Comparison of ENCODE assay signal across 12 mouse cellular contexts in the genomic region with DNA sequence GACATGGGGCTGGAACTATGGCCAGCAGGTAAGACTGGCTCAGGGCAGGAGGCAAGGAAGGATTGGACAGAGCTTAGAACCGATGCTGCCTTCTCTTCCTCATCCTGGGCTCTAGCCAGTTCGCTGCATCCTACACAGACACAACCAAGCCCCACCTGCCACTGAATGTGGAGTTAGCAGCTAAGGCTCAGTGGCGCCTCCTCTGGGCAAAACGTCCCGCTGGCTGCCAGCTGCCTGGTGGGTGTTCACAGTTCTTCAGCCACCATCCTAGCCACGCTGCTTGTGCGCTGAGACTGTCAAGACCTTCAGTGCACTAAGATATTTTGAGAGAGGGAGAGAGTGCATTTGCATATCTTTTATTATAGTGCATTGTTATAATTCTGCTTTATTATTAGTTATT. TPM values are rescaled to one million over a fixed set of nuclear protein-coding genes. Genes with fewer than 3 reads are reported as not detected.
DNase-seq lines count a peak whose midpoint lies in the region; ATAC-seq and TF ChIP-seq lines count a peak whose summit lies in the region.
"Had no signal": no experiment of that assay in that cellular context is flagged by ENCODE, and none has a peak within 500 bp of the region (broad histone marks: within the 10 kb centered on the region; RNA-seq: fewer than 3 reads in every experiment).

No protein-coding gene starts in this region.

- no peak overlapping the region for H3K9ac ChIP-seq in intestine, postnatal 0 days (ENCODE audit: low read depth, low read length)
- H3K9ac ChIP-seq in intestine, embryonic 16.5 days (ENCODE audit: low read depth, low read length) = no peak overlapping the region
- H3K9ac ChIP-seq in MEL (ENCODE audit: control insufficient read depth, low read depth, low read length, poor library complexity, severe bottlenecking) = no peak overlapping the region
- H3K9ac ChIP-seq: kidney, embryonic 15.5 days; midbrain, embryonic 15.5 days had no signal

- no peak overlapping the region for H3K4me3 ChIP-seq in intestine, postnatal 0 days (ENCODE audit: low read depth, low read length)
- H3K4me3 ChIP-seq in intestine, embryonic 16.5 days (ENCODE audit: low read length) = no peak overlapping the region
- H3K4me3 ChIP-seq in E14TG2a.4 (replicated peaks; ENCODE audit: low read length) (no peak overlapping the region), MEL (ENCODE audit: control insufficient read depth in 1 of 2, insufficient read depth in 1 of 2, low read depth in 2 of 2, low read length in 2 of 2) (no peak overlapping the region)
- H3K4me3 ChIP-seq: kidney, embryonic 15.5 days; midbrain, embryonic 15.5 days had no signal

- no peaks in the 10 kb centered on the region for H3K4me1 ChIP-seq in intestine, postnatal 0 days (replicated peaks; ENCODE audit: control insufficient read depth, insufficient read depth, low read length)
- H3K4me1 ChIP-seq in intestine, embryonic 16.5 days (ENCODE audit: control insufficient read depth, insufficient read depth, low read length) = no peaks in the 10 kb centered on the region
- H3K4me1 ChIP-seq in E14TG2a.4 (replicated peaks; ENCODE audit: low read depth, low read length) (peaks cover 55% of the 10 kb centered on the region), MEL (ENCODE audit: control insufficient read depth in 1 of 2, insufficient read depth in 2 of 2, low read length in 2 of 2) (no peaks in the 10 kb centered on the region)
- H3K4me1 ChIP-seq: kidney, embryonic 15.5 days; midbrain, embryonic 15.5 days had no signal

- H3K27me3 ChIP-seq in intestine, postnatal 0 days (replicated peaks; ENCODE audit: control insufficient read depth, insufficient read depth, low read length) = no peaks in the 10 kb centered on the region; the same call in 1 of the 2 replicates
- H3K27me3 ChIP-seq in intestine, embryonic 16.5 days (replicated peaks; ENCODE audit: control insufficient read depth, insufficient read depth, low read length) = no peaks in the 10 kb centered on the region
- H3K27me3 ChIP-seq in E14TG2a.4 (ENCODE audit: insufficient read depth, low read length) = no peaks in the 10 kb centered on the region; the same call in 1 of the 2 replicates
- H3K27me3 ChIP-seq in MEL (ENCODE audit: control insufficient read depth in 1 of 2, insufficient read depth in 2 of 2, low read length in 2 of 2) = peaks cover 0 to 2% of the 10 kb centered on the region in 2 experiments; a peak in 1 of 4 replicates
- H3K27me3 ChIP-seq: kidney, embryonic 15.5 days; midbrain, embryonic 15.5 days had no signal

- TF ChIP-seq POLR2A in MEL (IDR thresholded peaks at IDR 0.05; ENCODE audit: control insufficient read depth in 1 of 2, insufficient read depth in 1 of 2, low read depth in 1 of 2, low read length in 2 of 2, poor library complexity in 1 of 2) = no peak

- H3K9me3 ChIP-seq in intestine, postnatal 0 days (ENCODE audit: control insufficient read depth) = no peaks in the 10 kb centered on the region
- no peaks in the 10 kb centered on the region for H3K9me3 ChIP-seq in intestine, embryonic 16.5 days (ENCODE audit: control insufficient read depth, low read length)
- H3K9me3 ChIP-seq in E14TG2a.4 (ENCODE audit: low read length) = no peaks in the 10 kb centered on the region
- H3K9me3 ChIP-seq in MEL (replicated peaks; ENCODE audit: insufficient read depth, low read length) = no peaks in the 10 kb centered on the region
- H3K9me3 ChIP-seq: kidney, embryonic 15.5 days; midbrain, embryonic 15.5 days had no signal

- TF ChIP-seq EP300 in MEL (IDR thresholded peaks at IDR 0.05; ENCODE audit: low read depth in 1 of 2, low read length in 2 of 2) = no peak

- no peaks in the 10 kb centered on the region for H3K36me3 ChIP-seq in intestine, postnatal 0 days (ENCODE audit: control insufficient read depth, insufficient read depth)
- no peaks in the 10 kb centered on the region for H3K36me3 ChIP-seq in intestine, embryonic 16.5 days (ENCODE audit: control insufficient read depth, insufficient read depth, low read length)
- H3K36me3 ChIP-seq in E14TG2a.4 (ENCODE audit: insufficient read depth, low read length) (no peaks in the 10 kb centered on the region), MEL (ENCODE audit: control insufficient read depth in 1 of 2, insufficient read depth in 2 of 2, low read length in 2 of 2) (no peaks in the 10 kb centered on the region)
- H3K36me3 ChIP-seq: kidney, embryonic 15.5 days; midbrain, embryonic 15.5 days had no signal

- peak; percentile 41 for TF ChIP-seq CTCF in intestine, postnatal 0 days (IDR thresholded peaks at IDR 0.05; ENCODE audit: low read depth)
- TF ChIP-seq CTCF in E14TG2a.4 (conservative IDR thresholded peaks at IDR 0.05; ENCODE audit: low read length) (peak; percentile 76), MEL (IDR thresholded peaks at IDR 0.05 in 2 of 3, conservative IDR thresholded peaks at IDR 0.05 in 1 of 3; ENCODE audit: control insufficient read depth in 1 of 3, insufficient read depth in 1 of 3, low read depth in 2 of 3, low read length in 3 of 3, poor library complexity in 1 of 3, severe bottlenecking in 1 of 3) (peak; percentile 25 to 45 (median 33); a peak in 5 of 6 replicates)

- ATAC-seq in intestine, postnatal 0 days = no peak
- no peak for ATAC-seq in intestine, embryonic 16.5 days
- no peak for ATAC-seq in granulocyte monocyte progenitor cell, adult 5-6 weeks (replicated peaks; ENCODE audit: poor library complexity, severe bottlenecking)
- ATAC-seq: midbrain, embryonic 15.5 days had no signal

- H3K27ac ChIP-seq in intestine, postnatal 0 days (ENCODE audit: low read depth, low read length) = no peak overlapping the region
- H3K27ac ChIP-seq in intestine, embryonic 16.5 days (ENCODE audit: low read length) = no peak overlapping the region
- no peak overlapping the region for H3K27ac ChIP-seq in MEL (ENCODE audit: control insufficient read depth, low read depth, low read length)
- H3K27ac ChIP-seq: kidney, embryonic 15.5 days; midbrain, embryonic 15.5 days had no signal

- no peak overlapping the region for H3K4me2 ChIP-seq in intestine, postnatal 0 days (replicated peaks; ENCODE audit: low read depth)
- no peak overlapping the region for H3K4me2 ChIP-seq in intestine, embryonic 16.5 days (ENCODE audit: low read depth, low read length)
- H3K4me2 ChIP-seq: kidney, embryonic 15.5 days; midbrain, embryonic 15.5 days had no signal

- peak; percentile 16 for DNase-seq in MEL (ENCODE audit: low read depth, low spot score)
- peak; percentile 61 to 68 for DNase-seq in layer of hippocampus, postnatal 10 days (ENCODE audit: low spot score in 2 of 2)
- no peak for DNase-seq in T-cell, adult 2 months (ENCODE audit: low spot score)
- DNase-seq: gastrocnemius, postnatal 25 days; heart, postnatal 14 days; lung, postnatal 10 days had no signal

- TF ChIP-seq RAD21 in MEL (IDR thresholded peaks at IDR 0.05; ENCODE audit: low read depth, low read length) = no peak

- H3K79me2 ChIP-seq in MEL (ENCODE audit: control insufficient read depth, insufficient read depth, low read length, poor library complexity) = no peaks in the 10 kb centered on the region

- WGBS in intestine, postnatal 0 days = 67% methylated on average over 7 of the region's 7 CpGs
- WGBS in intestine, embryonic 16.5 days = 62% methylated on average over 7 of the region's 7 CpGs

TF ChIP-seq in MEL, 35 proteins besides CTCF, POLR2A, EP300 and RAD21:
- TF ChIP-seq MXI1 (IDR thresholded peaks at IDR 0.05; ENCODE audit: low read depth, low read length) (no peak), BHLHE40 (IDR thresholded peaks at IDR 0.05; ENCODE audit: borderline replicate concordance, low read depth, low read length) (no peak), SMC3 (IDR thresholded peaks at IDR 0.05; ENCODE audit: low read depth, low read length) (0 out of 2 replicates have a peak, but pooled peaks have one; percentile 5), NELFE (IDR thresholded peaks at IDR 0.05; ENCODE audit: low read depth, low read length) (no peak), MAFK (IDR thresholded peaks at IDR 0.05; ENCODE audit: borderline replicate concordance, low read depth, low read length) (no peak)

RNA-seq across cellular contexts. Expression of gene Dlgap4, which starts 45.2 kb away (rescaled TPM):
- 37.5 and 43.1 TPM in 2 replicates for polyA plus RNA-seq in intestine, postnatal 0 days (2015; fragmentation: Nextera tagmentation; extraction: Ambion mirVana)
- polyA plus RNA-seq in intestine, embryonic 16.5 days (2015; fragmentation: Nextera tagmentation; extraction: Ambion mirVana) = 51.2 and 52.6 TPM in 2 replicates
- total RNA-seq in MEL (2012; rRNA removed) = 10.3 and 10.4 TPM in 2 replicates
- polyA plus RNA-seq in MEL (2012; ENCODE audit: insufficient read depth in 1 of 2, insufficient read length in 2 of 2, low read depth in 1 of 2, low replicate concordance in 2 of 2, missing spikeins in 1 of 2) = 10 to 100 TPM in 1 of 2 experiments, not detected in 1; 39.6 TPM
- total RNA-seq in layer of hippocampus, postnatal 10 days (2021) = 100 to 1,000 TPM; 220 to 257 TPM
- total RNA-seq in granulocyte monocyte progenitor cell, adult 5-6 weeks (2014; fragmentation: Nextera tagmentation) = 21.3 and 24.6 TPM in 2 replicates
- 3.7 and 14.7 TPM in 2 replicates for total RNA-seq in granulocyte monocyte progenitor cell, adult 5-6 weeks (2017)

Comparison
In these comparisons a context has a peak if more than half of its experiments do, and no peak if none do; other contexts are left out.
1. RNA of gene Dlgap4, which starts 45.2 kb away (total RNA-seq): 220 to 257 TPM in layer of hippocampus, postnatal 10 days; 3.7 to 24.6 TPM in granulocyte monocyte progenitor cell, adult 5-6 weeks and 10.3 to 10.4 TPM in MEL; every median in the first group is over 4 times any median in the second.
2. Peak in every context shown above with its lines, with median percentiles within 50 percentile points of each other: CTCF ChIP-seq.